Mouse (Mus musculus) heart, postnatal 4 days (tissue): ENCODE data around the gene Ascl3. TPM values are rescaled to one million over a fixed set of nuclear protein-coding genes. Genes with fewer than 3 reads are reported as not detected.

Experiments
- DNase-seq: peaks from one replicate; pipeline ENCODE4 v3.0.0; 2021
- total RNA-seq, 2 experiments: library from RNA; stranded (reverse); gene quantifications; 2 replicates each; pipeline ENCODE4 v1.2.3; 2021

Ascl3 gene
- total RNA-seq, 2 experiments from 2014 or later, result not detected

GRCm38 (mm10) chr7:109708961-109709382, 22.6 kb downstream of the Ascl3 start:
- DNase-seq, result peak; percentile 55

DNA sequence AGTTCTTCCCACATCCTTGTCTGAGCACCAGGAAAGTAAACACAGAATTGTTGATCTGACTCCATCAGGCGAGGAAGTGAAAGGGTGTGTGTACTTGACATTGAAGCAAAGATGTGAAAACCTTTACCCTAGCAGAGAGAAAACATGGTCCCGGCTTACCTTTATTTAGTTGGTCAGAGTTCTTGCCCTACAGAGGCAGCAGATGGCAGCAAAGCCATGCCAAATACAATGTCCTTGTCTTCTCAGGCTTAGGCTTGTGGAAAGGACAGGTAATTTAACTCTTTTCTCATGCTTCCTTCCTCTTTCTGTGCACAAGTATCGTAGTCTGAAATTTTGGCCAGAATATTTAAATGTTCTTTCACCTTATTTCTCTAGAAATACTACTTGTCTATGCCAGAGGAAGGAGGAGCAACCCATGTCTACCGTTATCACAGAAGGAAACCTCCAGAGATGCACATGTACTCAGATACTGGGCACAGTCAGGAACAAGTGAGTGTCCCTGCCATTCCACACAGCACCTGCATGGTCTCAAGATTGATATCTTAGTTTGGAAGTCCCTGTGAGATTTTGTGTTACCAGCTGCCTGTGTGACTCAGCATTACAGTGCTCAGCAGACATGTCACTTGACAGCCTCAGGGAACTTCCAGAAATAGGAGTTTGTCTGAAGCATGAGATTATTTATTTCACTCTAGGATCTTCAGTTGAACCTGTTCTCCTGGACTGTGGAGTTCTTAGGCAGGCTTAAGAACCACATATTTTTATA, 24.3 kb downstream of the Ascl3 start:
- peak; percentile 68 for DNase-seq

DNA sequence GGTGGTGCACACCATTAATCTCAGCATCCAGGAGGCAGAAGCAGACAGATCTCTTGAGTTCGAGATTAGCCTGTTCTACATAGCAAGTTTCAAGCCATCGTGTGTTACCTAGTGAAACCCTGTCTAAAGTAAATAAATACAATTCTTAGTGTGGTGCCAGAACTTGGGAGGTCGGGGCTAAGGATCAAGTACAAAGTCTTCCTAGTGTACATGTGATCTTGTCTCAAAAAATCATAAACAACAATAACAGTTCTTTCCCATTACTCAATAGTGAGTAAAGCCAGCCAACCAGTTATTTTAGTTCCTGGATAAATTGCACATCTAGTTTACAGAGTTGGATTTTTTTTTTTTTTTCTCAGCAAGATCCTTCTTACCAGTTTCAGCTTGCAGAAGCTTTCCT, 27.1 kb downstream of the Ascl3 start:
- no peak for DNase-seq

DNA sequence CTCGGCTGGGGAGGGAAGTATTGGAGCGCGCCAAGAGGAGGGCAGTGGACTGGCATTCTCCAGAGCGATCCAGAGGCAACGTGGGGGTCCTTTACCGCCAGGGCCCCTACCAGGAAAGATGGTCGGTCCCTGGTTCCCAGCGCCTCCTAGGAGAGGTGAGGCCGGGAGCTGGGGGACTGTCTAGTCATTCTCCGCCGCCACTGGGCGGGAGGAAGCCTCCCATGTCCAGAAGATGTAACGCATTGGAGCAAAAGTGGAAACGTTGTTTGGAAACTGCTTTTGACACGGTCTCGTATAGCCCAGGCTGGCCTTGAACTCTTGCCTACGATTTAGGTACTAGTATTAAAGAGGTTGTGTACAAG, 27.5 kb downstream of the Ascl3 start:
- no peak for DNase-seq

DNA sequence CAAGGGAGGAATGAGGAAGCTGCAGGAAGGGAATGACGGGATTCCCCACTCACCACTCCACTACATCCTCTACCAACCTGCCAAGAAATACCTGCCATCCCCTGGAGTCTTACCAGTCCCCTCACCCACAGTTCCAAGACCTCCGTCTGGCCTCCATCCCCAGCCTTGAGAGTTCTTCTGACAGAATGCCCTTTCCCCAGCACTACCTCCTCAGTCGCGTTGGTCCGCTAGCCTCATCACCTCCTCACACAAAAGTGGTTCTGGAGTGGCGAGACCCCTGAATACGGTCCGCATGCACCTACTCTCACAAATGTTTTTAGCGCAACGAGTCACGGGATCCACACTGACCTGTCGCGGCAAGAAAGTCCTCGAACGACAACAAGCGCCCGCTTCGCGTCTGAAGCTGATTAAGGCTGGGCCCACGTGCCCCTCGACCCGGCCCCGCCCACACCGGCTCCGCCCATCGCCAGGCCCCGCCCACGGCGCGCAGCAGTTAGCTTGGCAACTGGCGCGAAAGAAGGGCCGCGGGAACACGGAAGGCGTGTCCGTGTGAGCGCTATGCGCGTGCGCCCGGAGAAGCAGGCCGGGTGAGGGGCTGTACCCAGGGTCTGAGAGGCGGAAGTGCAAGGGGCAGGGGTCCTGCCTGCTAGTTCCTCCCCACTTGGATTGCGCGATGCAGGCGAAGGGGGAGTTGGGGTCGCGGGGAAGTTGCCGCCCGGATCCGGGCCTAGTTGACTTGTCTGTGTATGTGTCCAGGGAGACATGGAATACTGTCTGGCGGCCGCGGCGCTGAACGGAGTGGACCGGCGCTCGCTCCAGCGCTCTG, 28.1 kb downstream of the Ascl3 start, which contains the start of the genes St5 and Akip1:
Gene St5 (minus strand): TSS at position 416 of the 826 bp plus-strand sequence.
Gene Akip1 (plus strand): TSS at position 501 of the 826 bp plus-strand sequence.
- peak; percentile 99 for DNase-seq

DNA sequence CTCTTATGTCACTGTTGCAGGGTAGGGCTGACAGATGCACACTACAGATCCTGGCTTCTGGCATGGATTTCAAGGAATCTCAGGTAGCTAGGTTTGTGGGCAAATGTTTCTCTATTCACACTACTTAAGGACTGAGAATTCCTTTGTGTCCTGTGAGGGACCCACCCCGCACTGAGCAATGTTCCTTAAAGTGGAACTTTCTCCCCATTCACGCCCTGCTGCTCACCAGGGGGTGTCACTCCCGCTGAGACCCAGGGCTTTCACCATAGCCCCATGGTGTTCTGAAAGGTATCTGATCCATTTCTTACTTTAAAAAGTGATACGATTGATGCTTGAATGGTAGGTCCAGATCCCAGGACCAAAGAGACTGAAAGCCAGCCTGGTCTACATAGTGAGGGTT, 28.8 kb downstream of the Ascl3 start:
- no peak for DNase-seq

DNA sequence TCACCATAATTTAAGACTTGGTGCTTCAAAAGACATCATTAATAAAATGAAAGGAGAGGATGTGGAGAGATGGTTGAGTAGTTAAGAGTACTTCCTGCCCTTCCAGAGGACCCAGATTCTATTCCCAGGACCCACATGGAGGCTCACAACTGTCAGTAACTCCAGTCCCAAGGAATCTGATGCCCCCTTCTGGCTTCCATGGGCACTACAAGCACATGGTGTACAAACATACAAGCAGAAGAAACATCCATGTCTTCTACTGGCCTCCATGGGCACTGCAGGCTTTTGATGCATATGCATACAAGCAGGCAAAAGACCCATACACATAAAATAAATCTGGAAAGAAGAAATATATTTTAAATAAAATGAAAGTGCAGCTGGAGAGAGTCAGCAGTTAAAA, 31.3 kb downstream of the Ascl3 start:
- no peak for DNase-seq

DNA sequence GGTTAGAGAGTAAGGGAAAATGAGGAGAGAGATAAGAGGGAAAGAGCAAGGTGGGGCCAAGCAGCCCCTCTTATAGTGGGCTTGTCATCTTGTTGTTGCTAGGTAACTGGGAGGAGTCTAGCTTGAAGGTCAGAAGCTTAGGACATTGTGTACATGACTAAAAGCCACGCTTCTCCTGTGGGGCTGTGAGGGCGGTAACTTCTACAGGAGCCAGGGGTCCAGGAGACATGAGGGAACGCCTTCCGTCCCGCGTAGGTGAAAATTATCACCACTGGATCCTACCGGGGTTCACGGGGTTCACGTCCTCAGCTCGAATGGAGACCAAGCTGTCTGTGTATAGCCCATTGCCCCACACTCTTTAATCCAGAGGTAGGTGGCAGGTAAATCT, 36.2 kb downstream of the Ascl3 start:
- DNase-seq, result no peak

GRCm38 (mm10) chr7:109694576-109695338, 36.8 kb downstream of the Ascl3 start:
- DNase-seq, result no peak

- no peak for DNase-seq
These were observed 40.6 kb downstream of the Ascl3 start for GRCm38 (mm10) chr7:109690961-109691360.

GRCm38 (mm10) chr7:109690101-109690500, 41.4 kb downstream of the Ascl3 start:
- DNase-seq, result no peak

GRCm38 (mm10) chr7:109686585-109687128, 44.9 kb downstream of the Ascl3 start:
- no peak for DNase-seq

DNA sequence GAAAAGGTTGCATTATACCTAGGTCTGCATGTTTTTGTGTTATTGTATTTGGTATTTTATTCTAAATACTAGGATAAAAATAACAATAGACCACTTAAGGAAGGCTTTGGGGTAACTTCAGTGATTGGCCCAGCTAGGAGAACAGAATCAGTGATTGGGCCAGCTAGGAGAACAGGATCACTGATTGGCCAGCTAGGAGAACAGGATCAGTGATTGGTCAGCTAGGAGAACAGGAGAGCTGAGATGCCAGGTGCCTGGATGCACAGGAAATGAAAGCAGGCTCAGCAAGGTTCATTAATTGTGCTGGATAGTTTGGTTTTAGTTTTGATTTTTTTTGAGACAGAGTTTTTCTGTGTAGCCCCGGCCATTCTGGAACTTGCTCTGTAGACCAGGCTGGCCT, 50.6 kb downstream of the Ascl3 start:
- DNase-seq, result no peak

- DNase-seq, result no peak
These were observed 51.2 kb downstream of the Ascl3 start for GRCm38 (mm10) chr7:109680284-109680683.

Other genes starting within 250 kb of the Ascl3 start
- under 1 TPM; 0.05 to 0.11 TPM for gene Trim66, start 223.6 kb downstream of the Ascl3 start, total RNA-seq
- 100 to 1,000 TPM; 152 to 160 TPM for gene Rpl27a, start 212.6 kb downstream of the Ascl3 start, total RNA-seq
- gene St5, start 28.1 kb downstream of the Ascl3 start, total RNA-seq, result 10 to 100 TPM; 55.3 to 56.0 TPM
- gene Akip1, start 28.0 kb downstream of the Ascl3 start, total RNA-seq, result 10 to 100 TPM; 22.8 to 25.2 TPM
- gene BC051019, start 7.9 kb downstream of the Ascl3 start, total RNA-seq, result not detected
- gene Tmem9b, start 21.1 kb upstream of the Ascl3 start, total RNA-seq, result 10 to 100 TPM; 33.8 to 35.8 TPM
- under 1 TPM; 0.54 to 0.55 TPM for gene Nrip3, start 50.3 kb upstream of the Ascl3 start, total RNA-seq
- gene Scube2, start 134.0 kb upstream of the Ascl3 start, total RNA-seq, result 10 to 100 TPM; 13.7 to 15.4 TPM
- gene Dennd5a, start 228.7 kb upstream of the Ascl3 start, total RNA-seq, result 100 to 1,000 TPM; 185 to 190 TPM